Mouse (Mus musculus) small intestine, adult 2 months (tissue): ENCODE measurements at regions not wholly inside any gene's neighbourhood (a gene's known extent, or its start where the extent isn't known, plus 50 kb on each side); places are given as distances from the start of the nearest gene placed in this dataset.

Experiments used
- H3K27ac ChIP-seq: fragments of 200-500 bp; 2 replicates; pipeline ENCODE4 v1.5.1; 2012; ENCODE audit warnings: low read depth, low read length, control low read depth, inconsistent platforms; ENCODE audit not compliant: insufficient read depth
- H3K27me3 ChIP-seq: fragments of 200-500 bp; 2 replicates; pipeline ENCODE4 v1.6.1; 2012; ENCODE audit warnings: mild to moderate bottlenecking, moderate library complexity, low read length, inconsistent platforms; ENCODE audit not compliant: control insufficient read depth, insufficient read depth
- H3K36me3 ChIP-seq: fragments of 200-500 bp; 2 replicates; pipeline ENCODE4 v1.6.1; 2012; ENCODE audit warnings: mild to moderate bottlenecking, low read length, control low read depth, inconsistent platforms; ENCODE audit not compliant: control insufficient read depth, insufficient read depth
- H3K4me1 ChIP-seq: fragments of 200-500 bp; 2 replicates; pipeline ENCODE4 v1.6.1; 2012; ENCODE audit warnings: low read length, inconsistent platforms, mixed read lengths; ENCODE audit not compliant: control insufficient read depth, insufficient read depth, insufficient read length
- H3K4me3 ChIP-seq: fragments of 200-500 bp; 2 replicates; pipeline ENCODE4 v1.5.1; 2012; ENCODE audit warnings: low read depth, mild to moderate bottlenecking, control low read depth, inconsistent platforms, low read length, moderate library complexity
- CTCF ChIP-seq: fragments of 200-500 bp; IDR thresholded peaks from 2 replicates; pipeline ENCODE4 v1.5.1; 2012; ENCODE audit warnings: low read depth, mild to moderate bottlenecking, control low read depth, inconsistent platforms, low read length, moderate library complexity, mixed read lengths; ENCODE audit not compliant: insufficient replicate concordance, insufficient read length; ENCODE audit errors: extremely low read depth
- POLR2A ChIP-seq: fragments of 200-500 bp; IDR thresholded peaks from 2 replicates; pipeline ENCODE4 v1.6.1; 2012; ENCODE audit warnings: low read depth, mild to moderate bottlenecking, control low read depth, inconsistent platforms, low read length, moderate library complexity
- WGBS: fragments of 180-500 bp; shearing (Covaris S2); methylation state at CpG from one replicate; pipeline ENCODE4 v1.1.7; 2018; 5-methylcytosine and 5-hydroxymethylcytosine counted together

- Histone ChIP-seq H3K27me3 (no peaks in the 10 kb centered on the region), H3K4me1 (no peaks in the 10 kb centered on the region), H3K4me3 (no peak overlapping the region), H3K27ac (no peak overlapping the region), H3K36me3 (no peaks in the 10 kb centered on the region)
- TF ChIP-seq CTCF (peak; percentile 85), POLR2A (no peak)
- 15% methylated on average over 13 of the region's 13 CpGs for WGBS
These were observed 54.0 kb upstream of the Ets2 start for GRCm38 (mm10) chr16:95647854-95648253.

DNA sequence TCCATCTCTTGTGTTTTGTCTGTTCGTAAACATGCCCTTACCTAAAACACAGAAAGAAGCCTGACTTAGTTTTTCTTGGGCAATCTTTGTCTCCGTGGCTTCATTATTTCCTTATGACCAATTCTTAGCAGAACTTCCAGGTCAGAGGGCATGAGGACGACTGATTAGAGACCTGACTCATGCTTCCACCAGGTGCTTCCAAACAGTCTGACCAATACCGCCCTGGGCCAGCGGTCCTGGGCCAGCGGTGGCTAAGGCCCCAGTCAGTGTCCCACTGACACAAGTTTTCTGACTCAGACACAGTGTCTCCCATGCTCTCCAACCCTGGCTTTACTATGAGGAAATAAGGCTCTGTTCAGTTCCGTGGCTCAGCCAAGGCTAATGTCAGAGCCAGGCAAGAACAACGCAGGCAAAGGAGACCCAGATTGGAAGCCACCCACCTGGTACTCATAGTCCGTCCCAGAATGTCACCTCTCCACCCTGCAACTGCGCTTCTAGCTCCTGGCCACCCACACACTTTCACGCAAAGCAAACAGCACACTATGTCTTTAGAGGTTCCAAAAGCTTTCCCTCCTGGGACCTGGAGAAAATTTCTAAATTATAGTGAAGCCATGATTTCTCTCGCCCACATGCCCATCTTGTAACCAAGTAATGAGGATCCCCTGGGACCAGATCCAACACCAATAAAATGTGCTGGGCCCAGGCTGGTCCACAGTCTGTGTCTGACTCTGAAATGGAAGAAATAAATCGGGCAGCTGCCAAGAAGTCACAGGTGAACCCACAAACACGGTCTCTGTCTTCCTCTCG is 56.6 kb upstream of the Erg start:
- Histone ChIP-seq H3K27ac (no peak overlapping the region), H3K4me3 (no peak overlapping the region), H3K4me1 (no peaks in the 10 kb centered on the region), H3K27me3 (no peaks in the 10 kb centered on the region), H3K36me3 (no peaks in the 10 kb centered on the region)
- 67% methylated on average over 15 of the region's 15 CpGs for WGBS
- TF ChIP-seq CTCF: no peak
- no peak for TF ChIP-seq POLR2A

DNA sequence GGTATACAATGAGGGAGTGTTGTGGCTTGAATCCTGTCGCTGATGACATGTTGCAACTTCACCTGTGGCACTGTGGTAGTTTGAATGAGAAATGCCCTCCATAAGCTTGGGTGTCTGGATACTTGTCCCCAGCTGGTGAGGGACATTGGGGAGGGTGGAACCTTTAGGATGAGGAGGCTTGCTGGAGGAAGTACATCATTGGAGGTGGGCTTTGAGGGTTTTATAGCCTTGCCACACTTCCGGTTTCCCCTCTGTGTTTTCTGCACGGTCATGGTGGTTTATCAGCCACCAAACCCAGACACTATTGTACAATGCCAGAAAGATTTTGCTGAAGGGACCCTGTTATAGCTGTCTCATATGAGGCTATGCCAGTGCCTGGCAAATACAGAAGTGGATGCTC is 54.3 kb upstream of the Erg start:
- WGBS: 69% methylated on average over 3 of the region's 3 CpGs
- Histone ChIP-seq H3K27ac (no peak overlapping the region), H3K27me3 (no peaks in the 10 kb centered on the region)

GRCm38 (mm10) chr16:95639677-95640076 is 53.3 kb upstream of the Erg start:
- Histone ChIP-seq H3K4me1 (peaks cover 4% of the 10 kb centered on the region; the same call in 1 of the 2 replicates), H3K27ac (no peak overlapping the region), H3K4me3 (no peak overlapping the region), H3K36me3 (no peaks in the 10 kb centered on the region), H3K27me3 (no peaks in the 10 kb centered on the region)
- WGBS: 76% methylated on average over 3 of the region's 3 CpGs
- TF ChIP-seq POLR2A: no peak
- peak; percentile 21; the same call in 1 of the 2 replicates for TF ChIP-seq CTCF

More for the DNA sequence above, 54.3 kb upstream of the Erg start:
- peaks cover 4% of the 10 kb centered on the region; the same call in 1 of the 2 replicates for H3K4me1 ChIP-seq
- no peak overlapping the region for H3K4me3 ChIP-seq
- no peak for TF ChIP-seq POLR2A
- TF ChIP-seq CTCF: no peak
- H3K36me3 ChIP-seq: no peaks in the 10 kb centered on the region

- TF ChIP-seq CTCF (no peak), POLR2A (no peak)
- WGBS: 74% methylated on average over 7 of the region's 7 CpGs
These were observed 51.5 kb upstream of the Erg start for GRCm38 (mm10) chr16:95637850-95638249.

GRCm38 (mm10) chr16:95636615-95637014 is 50.2 kb upstream of the Erg start:
- no peaks in the 10 kb centered on the region for H3K36me3 ChIP-seq
- H3K27ac ChIP-seq: no peak overlapping the region
- TF ChIP-seq POLR2A: no peak
- TF ChIP-seq CTCF: no peak
- no peak overlapping the region for H3K4me3 ChIP-seq
- 29% methylated on average over 7 of the region's 7 CpGs for WGBS
- no peaks in the 10 kb centered on the region for H3K27me3 ChIP-seq
- H3K4me1 ChIP-seq: peaks cover 4% of the 10 kb centered on the region; the same call in 1 of the 2 replicates

More at GRCm38 (mm10) chr16:95637850-95638249, 51.5 kb upstream of the Erg start:
- Histone ChIP-seq H3K27me3 (no peaks in the 10 kb centered on the region), H3K4me3 (no peak overlapping the region), H3K36me3 (no peaks in the 10 kb centered on the region), H3K27ac (no peak overlapping the region), H3K4me1 (peaks cover 4% of the 10 kb centered on the region; the same call in 1 of the 2 replicates)
